Mouse (Mus musculus) liver, postnatal 0 days (tissue): ENCODE data around the gene Dzank1. TPM values are rescaled to one million over a fixed set of nuclear protein-coding genes. Genes with fewer than 3 reads are reported as not detected.

Source experiments
- ATAC-seq: fragments of 200-750 bp; cut with Nextera tagmentation; 2 replicates; pipeline ENCODE4 v1.8.0; 2017; ENCODE audit warnings: mild to moderate bottlenecking, moderate library complexity
- DNase-seq: peaks from one replicate; pipeline ENCODE4 v3.0.0-alpha.2; 2016
- H3K27ac ChIP-seq: fragments of 300-500 bp; sonication (generic); 2 replicates; pipeline ENCODE4 v1.5.1; 2014; ENCODE audit warnings: antibody characterized with exemption, moderate library complexity, mild to moderate bottlenecking, low read depth
- H3K27me3 ChIP-seq: fragments of 300-500 bp; sonication (generic); 2 replicates; pipeline ENCODE4 v1.6.1; 2014; ENCODE audit warnings: low read length, control low read depth, mixed read lengths; ENCODE audit not compliant: insufficient read depth
- H3K36me3 ChIP-seq: fragments of 300-500 bp; sonication (generic); replicated peaks from 2 replicates; pipeline ENCODE4 v1.6.1; 2014; ENCODE audit warnings: mild to moderate bottlenecking, control low read depth, low read length, moderate library complexity, mixed read lengths; ENCODE audit not compliant: insufficient read depth
- H3K4me1 ChIP-seq: fragments of 300-500 bp; sonication (generic); 2 replicates; pipeline ENCODE4 v1.6.1; 2014; ENCODE audit warnings: antibody characterized with exemption, mild to moderate bottlenecking, control low read depth; ENCODE audit not compliant: insufficient read depth
- H3K4me2 ChIP-seq: fragments of 300-500 bp; sonication (generic); 2 replicates; pipeline ENCODE4 v1.6.1; 2014; ENCODE audit warnings: low read depth, mild to moderate bottlenecking, low read length, moderate library complexity, mixed read lengths
- H3K4me3 ChIP-seq: fragments of 300-500 bp; sonication (generic); 2 replicates; pipeline ENCODE4 v1.5.1; 2014; ENCODE audit warnings: low read depth, low read length
- H3K9ac ChIP-seq: fragments of 300-500 bp; sonication (generic); replicated peaks from 2 replicates; pipeline ENCODE4 v1.6.1; 2014; ENCODE audit warnings: mild to moderate bottlenecking, moderate library complexity
- H3K9me3 ChIP-seq: fragments of 300-500 bp; sonication (generic); 2 replicates; pipeline ENCODE4 v1.6.1; 2016; ENCODE audit warnings: mild to moderate bottlenecking, control low read depth, low read length, mixed read lengths
- CTCF ChIP-seq: sonication (generic); IDR thresholded peaks from 2 replicates; pipeline ENCODE4 v1.5.1; 2016; ENCODE audit warnings: antibody characterized with exemption, low read depth
- EP300 ChIP-seq: IDR thresholded peaks from 2 replicates; pipeline ENCODE4 v1.6.1; 2016; ENCODE audit warnings: antibody characterized with exemption, low read depth, mild to moderate bottlenecking
- WGBS: fragments of 180-500 bp; shearing (Covaris S2); extraction: QIAGEN DNeasy Blood & Tissue Kit; methylation state at CpG from one replicate; pipeline ENCODE4 v1.1.7; 2014; ENCODE audit not compliant: insufficient replicate concordance; 5-methylcytosine and 5-hydroxymethylcytosine counted together
- polyA plus RNA-seq: library from polyadenylated mRNA; unstranded; fragments of >200 nt; fragmentation: Nextera tagmentation; extraction: Ambion mirVana; gene quantifications from 2 replicates; pipeline ENCODE4 v1.2.1, GENCODE M21; 2015

Gene Dzank1
- polyA plus RNA-seq, 1 experiment from 2014 or later: 0.02 TPM

DNA sequence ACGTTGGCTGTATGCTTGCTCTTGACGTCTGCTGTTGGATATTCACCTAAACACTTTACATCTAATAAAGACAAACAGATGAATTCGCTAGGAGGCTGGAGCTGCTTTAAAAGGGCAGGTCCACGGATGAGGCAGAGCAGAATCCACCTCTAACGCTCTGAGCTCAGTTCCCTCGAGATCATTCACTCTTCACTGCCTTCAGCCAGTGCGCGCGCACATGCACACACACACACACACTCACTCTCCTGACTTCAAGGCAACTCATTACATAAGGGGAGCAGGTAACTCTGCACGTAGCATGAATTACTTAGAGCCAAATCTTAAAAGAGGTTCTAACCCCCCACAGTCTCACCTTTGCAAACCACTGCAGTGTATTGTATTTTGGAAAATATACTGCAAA lies 1.4 kb downstream of the Dzank1 start:
- no peak for DNase-seq
- no peak for TF ChIP-seq CTCF
- no peak for TF ChIP-seq EP300
- H3K27ac ChIP-seq: no peak overlapping the region
- no peak for ATAC-seq
- H3K9me3 ChIP-seq: no peaks in the 10 kb centered on the region
- H3K4me3 ChIP-seq: no peak overlapping the region
- 0 out of 2 replicates have a peak, but pooled peaks cover 6% of the 10 kb centered on the region for H3K36me3 ChIP-seq
- peaks cover 19% of the 10 kb centered on the region for H3K4me1 ChIP-seq
- H3K9ac ChIP-seq: no peak overlapping the region
- peaks cover 9% of the 10 kb centered on the region; the same call in 1 of the 2 replicates for H3K27me3 ChIP-seq
- no peak overlapping the region for H3K4me2 ChIP-seq
- 50% methylated on average over 10 of the region's 10 CpGs for WGBS

- TF ChIP-seq CTCF (no peak), EP300 (no peak)
- Histone ChIP-seq H3K4me3 (no peak overlapping the region), H3K4me2 (no peak overlapping the region), H3K36me3 (no peaks in the 10 kb centered on the region), H3K27me3 (peaks cover 2% of the 10 kb centered on the region; the same call in 1 of the 2 replicates), H3K27ac (no peak overlapping the region), H3K9ac (no peak overlapping the region), H3K4me1 (no peaks in the 10 kb centered on the region), H3K9me3 (no peaks in the 10 kb centered on the region)
- 60% methylated on average over 3 of the region's 3 CpGs for WGBS
- DNase-seq (no peak), ATAC-seq (no peak)
Measured at GRCm38 (mm10) chr2:144519772-144520171, 7.4 kb downstream of the Dzank1 start.

DNA sequence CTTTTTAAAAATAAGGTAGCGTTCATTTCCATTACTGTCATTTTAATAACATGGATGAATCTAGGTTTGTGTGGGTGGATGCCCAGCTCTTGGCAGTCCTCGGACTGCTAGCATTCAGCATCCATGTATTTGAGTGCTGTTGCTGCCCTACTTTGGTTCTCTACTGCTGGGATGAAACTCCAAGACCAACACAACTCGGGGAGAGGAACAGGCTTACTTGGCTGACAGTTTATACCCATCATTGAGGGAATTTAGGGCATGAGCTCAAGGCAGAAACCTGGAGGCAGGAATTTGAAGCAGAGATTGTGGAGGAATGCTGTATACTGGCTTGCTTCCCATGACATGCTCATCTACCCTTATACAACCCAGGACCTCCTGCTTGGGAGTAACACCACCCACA lies 12.6 kb downstream of the Dzank1 start:
- Histone ChIP-seq H3K27ac (no peak overlapping the region), H3K9me3 (no peaks in the 10 kb centered on the region), H3K4me2 (no peak overlapping the region), H3K36me3 (no peaks in the 10 kb centered on the region), H3K9ac (no peak overlapping the region), H3K4me3 (no peak overlapping the region), H3K4me1 (no peaks in the 10 kb centered on the region), H3K27me3 (no peaks in the 10 kb centered on the region)
- no peak for ATAC-seq
- no peak for DNase-seq
- WGBS: 74% methylated on average over 3 of the region's 3 CpGs
- TF ChIP-seq EP300 (no peak), CTCF (no peak)

DNA sequence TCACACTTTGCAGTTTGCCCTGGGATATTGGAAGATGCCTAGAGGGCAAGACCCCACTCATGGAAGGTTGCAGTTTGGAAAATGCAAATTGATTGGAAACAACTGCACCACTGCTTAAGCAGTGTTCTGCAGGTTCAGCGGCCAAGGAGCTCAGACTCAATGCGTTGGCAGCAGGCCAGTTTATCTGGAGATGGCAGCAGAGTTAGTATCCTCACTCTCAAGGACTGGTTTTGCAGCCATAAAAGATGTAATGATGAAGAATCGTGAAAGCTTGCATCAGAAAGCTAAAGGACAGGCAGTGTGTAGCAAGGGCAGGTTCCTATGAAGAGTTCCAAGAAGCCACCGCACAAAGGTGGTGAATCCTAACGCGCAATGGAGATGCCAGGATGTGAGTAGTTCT lies 25.1 kb downstream of the Dzank1 start:
- Histone ChIP-seq H3K9me3 (no peaks in the 10 kb centered on the region), H3K36me3 (no peaks in the 10 kb centered on the region), H3K4me2 (no peak overlapping the region), H3K4me1 (no peaks in the 10 kb centered on the region), H3K27ac (no peak overlapping the region), H3K9ac (no peak overlapping the region), H3K27me3 (no peaks in the 10 kb centered on the region), H3K4me3 (no peak overlapping the region)
- ATAC-seq (no peak), DNase-seq (no peak)
- TF ChIP-seq EP300 (no peak), CTCF (no peak)
- WGBS: 77% methylated on average over 6 of the region's 6 CpGs

GRCm38 (mm10) chr2:144489342-144489741 lies 37.9 kb downstream of the Dzank1 start:
- DNase-seq: no peak
- WGBS: 88% methylated on average over 5 of the region's 5 CpGs
- no peak for ATAC-seq
- no peak overlapping the region for H3K27ac ChIP-seq
- no peak overlapping the region for H3K9ac ChIP-seq
- H3K4me1 ChIP-seq: no peaks in the 10 kb centered on the region
- no peaks in the 10 kb centered on the region for H3K9me3 ChIP-seq
- H3K4me3 ChIP-seq: no peak overlapping the region
- no peaks in the 10 kb centered on the region for H3K36me3 ChIP-seq
- TF ChIP-seq EP300 (no peak), CTCF (no peak)
- no peak overlapping the region for H3K4me2 ChIP-seq
- H3K27me3 ChIP-seq: no peaks in the 10 kb centered on the region

DNA sequence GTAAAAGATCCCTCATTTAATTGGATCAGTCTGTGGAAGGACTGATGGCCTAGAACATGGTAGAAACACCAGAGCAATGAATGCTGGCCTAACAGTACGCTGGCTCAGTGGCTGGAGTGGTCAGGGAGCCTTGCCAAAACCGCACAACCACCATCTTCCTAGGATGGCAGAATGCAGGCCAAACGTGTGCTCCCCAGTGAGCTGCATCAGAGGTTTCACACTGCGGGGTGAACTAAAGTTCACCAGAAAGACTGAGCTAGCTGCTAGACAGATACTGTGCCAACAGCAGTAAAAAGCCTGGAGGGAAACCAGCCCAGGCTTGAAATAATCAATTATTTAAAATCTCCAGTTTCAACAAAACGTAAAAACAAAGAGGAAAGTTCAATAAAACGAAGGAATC lies 39.7 kb downstream of the Dzank1 start:
- Histone ChIP-seq H3K9ac (no peak overlapping the region), H3K36me3 (no peaks in the 10 kb centered on the region), H3K27me3 (no peaks in the 10 kb centered on the region), H3K4me1 (no peaks in the 10 kb centered on the region), H3K4me3 (no peak overlapping the region), H3K4me2 (no peak overlapping the region), H3K27ac (no peak overlapping the region), H3K9me3 (no peaks in the 10 kb centered on the region)
- ATAC-seq: no peak
- TF ChIP-seq EP300 (no peak), CTCF (no peak)
- WGBS: 74% methylated on average over 6 of the region's 6 CpGs
- no peak for DNase-seq

DNA sequence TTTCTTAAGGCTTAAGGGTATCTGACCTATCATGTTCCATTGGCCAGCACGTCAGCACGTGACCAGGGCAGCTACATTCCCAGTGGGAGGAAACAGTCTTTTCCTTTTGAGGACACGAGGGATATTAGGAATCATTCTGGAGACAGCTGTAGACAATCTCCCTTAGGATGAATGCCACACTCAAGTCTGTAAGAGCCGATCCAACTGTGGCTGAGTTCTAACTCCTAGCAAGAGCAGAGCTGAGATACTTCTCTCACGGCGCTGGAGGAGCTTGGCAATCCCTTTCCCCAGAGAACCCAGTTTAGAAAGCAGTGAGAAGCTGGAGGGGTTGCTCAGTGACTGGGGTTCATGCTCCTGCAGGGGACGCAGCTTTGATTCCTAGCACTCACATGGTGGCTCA lies 41.8 kb downstream of the Dzank1 start:
- Histone ChIP-seq H3K27me3 (no peaks in the 10 kb centered on the region), H3K4me1 (no peaks in the 10 kb centered on the region), H3K4me3 (no peak overlapping the region), H3K9ac (no peak overlapping the region), H3K4me2 (no peak overlapping the region), H3K9me3 (no peaks in the 10 kb centered on the region), H3K27ac (no peak overlapping the region), H3K36me3 (no peaks in the 10 kb centered on the region)
- no peak for ATAC-seq
- DNase-seq: no peak
- 70% methylated on average over 7 of the region's 7 CpGs for WGBS
- no peak for TF ChIP-seq CTCF
- TF ChIP-seq EP300: no peak
